Mouse (Mus musculus): Measurements from ENCODE around the gene Abhd17a. TPM values are rescaled to one million over a fixed set of nuclear protein-coding genes. Genes with fewer than 3 reads are reported as not detected.

Gene Abhd17a
- polyA plus RNA-seq, 1 experiment from 2014 or later: 84.9 TPM

- peaks cover 66% of the 10 kb centered on the region for H3K4me1 ChIP-seq
- peak; percentile 66 for DNase-seq (ENCODE audit: low spot score)
- 34% methylated on average over 10 of the region's 10 CpGs for WGBS
- peaks cover 20% of the 10 kb centered on the region for H3K36me3 ChIP-seq (replicated peaks)
- H3K27ac ChIP-seq (replicated peaks): peak overlapping the region; percentile 82
- no peaks in the 10 kb centered on the region for H3K27me3 ChIP-seq (replicated peaks; ENCODE audit: low read depth, poor library complexity, severe bottlenecking)
- H3K9me3 ChIP-seq: no peaks in the 10 kb centered on the region
- H3K4me3 ChIP-seq: peak overlapping the region; percentile 47
Observed at GRCm38 (mm10) chr10:80569664-80570066, 20.5 kb downstream of the Abhd17a start.

- 94% methylated on average over 29 of the region's 29 CpGs for WGBS
- 0 out of 2 replicates have a peak overlapping the region, but pooled peaks have one; percentile 17 for H3K4me3 ChIP-seq
- DNase-seq (ENCODE audit: low spot score): no peak
Observed at GRCm38 (mm10) chr10:80568876-80569275, 21.3 kb downstream of the Abhd17a start.

DNA sequence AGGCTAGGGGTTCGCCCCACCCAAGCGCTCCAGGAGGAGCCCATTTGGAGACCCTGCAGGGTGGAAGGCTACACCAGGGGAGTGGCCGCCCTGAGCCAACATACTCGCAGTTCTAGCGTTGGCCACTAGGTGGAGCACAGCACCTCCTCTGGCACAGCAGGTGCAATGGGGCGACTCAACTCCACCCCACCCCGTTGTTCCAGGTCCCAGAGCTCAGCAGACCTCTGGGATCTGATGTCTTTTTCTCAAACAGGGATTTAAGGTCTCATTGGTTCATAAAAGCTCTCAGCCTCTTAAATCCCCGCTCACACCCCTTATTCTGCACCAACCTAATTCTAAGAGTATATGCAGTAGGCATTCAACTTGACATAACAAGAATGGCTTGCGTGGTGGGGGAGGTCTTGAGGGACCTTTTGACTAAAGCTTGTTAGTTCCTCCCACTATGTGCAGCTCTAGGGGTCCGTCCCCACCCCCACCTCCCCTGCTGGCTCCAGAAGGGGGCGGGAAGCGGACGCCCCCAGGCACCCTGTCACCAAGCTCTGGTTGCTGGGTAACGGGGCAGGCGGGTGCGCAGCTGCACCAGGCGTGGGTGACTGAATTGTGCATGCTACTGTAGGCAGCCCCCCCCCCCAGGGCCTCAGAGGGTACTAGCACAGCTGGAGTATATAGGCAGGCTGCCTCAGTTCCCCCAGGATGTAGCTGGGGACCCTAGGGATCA is 23.6 kb downstream of the Abhd17a start:
- Histone ChIP-seq H3K9me3 (no peaks in the 10 kb centered on the region), H3K36me3 (replicated peaks) (peaks cover 21% of the 10 kb centered on the region), H3K4me3 (peak overlapping the region; percentile 16; the same call in 1 of the 2 replicates), H3K27ac (replicated peaks) (no peak overlapping the region), H3K27me3 (replicated peaks; ENCODE audit: low read depth, poor library complexity, severe bottlenecking) (no peaks in the 10 kb centered on the region), H3K4me1 (peaks cover 44% of the 10 kb centered on the region)
- WGBS: 20% methylated on average over 17 of the region's 17 CpGs
- peak; percentile 88 for DNase-seq (ENCODE audit: low spot score)

More at GRCm38 (mm10) chr10:80568876-80569275, 21.3 kb downstream of the Abhd17a start:
- no peaks in the 10 kb centered on the region for H3K9me3 ChIP-seq
- H3K4me1 ChIP-seq: peaks cover 58% of the 10 kb centered on the region
- H3K27me3 ChIP-seq (replicated peaks; ENCODE audit: low read depth, poor library complexity, severe bottlenecking): no peaks in the 10 kb centered on the region
- peaks cover 21% of the 10 kb centered on the region for H3K36me3 ChIP-seq (replicated peaks)
- no peak overlapping the region for H3K27ac ChIP-seq (replicated peaks)

DNA sequence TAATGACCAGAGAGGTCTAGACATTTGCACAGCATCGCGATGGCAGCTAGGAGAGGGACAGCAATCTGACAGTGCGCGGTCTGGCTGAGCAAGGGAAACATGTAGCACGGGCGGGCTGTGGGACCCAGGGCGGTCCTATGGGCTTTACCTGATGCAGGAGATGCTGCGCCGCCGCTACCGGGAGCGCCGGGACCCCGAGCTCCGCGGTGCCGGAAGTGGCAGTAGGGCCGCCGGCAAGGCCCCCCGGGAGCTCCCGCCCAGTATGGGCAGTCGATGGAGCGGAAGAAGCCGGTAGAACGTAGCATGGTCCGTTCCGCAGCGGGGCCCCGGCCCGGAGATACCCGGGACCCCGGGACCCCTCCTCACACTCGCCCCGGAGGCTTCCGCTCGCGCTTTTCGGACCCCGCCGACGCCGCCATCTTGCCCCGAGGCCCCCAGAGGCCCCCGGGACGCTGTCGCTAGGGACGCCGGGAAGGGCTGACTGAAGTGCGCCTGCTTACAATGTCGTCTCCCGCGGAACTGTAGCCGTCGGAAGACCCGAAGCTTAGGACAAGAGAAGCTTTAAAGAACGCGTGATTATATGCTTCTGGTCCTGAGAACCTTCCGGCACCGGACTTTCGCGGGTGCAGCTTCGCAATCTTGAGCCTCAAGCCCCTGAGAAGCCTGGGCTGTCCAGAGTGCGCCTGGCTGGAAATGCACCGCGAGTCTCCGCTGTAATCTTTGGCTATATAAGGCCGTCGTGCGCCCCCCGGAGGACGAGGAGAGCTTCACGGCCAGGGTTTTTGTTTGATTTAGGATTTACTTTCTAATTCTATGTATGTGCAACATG is 28.8 kb downstream of the Abhd17a start, which contains the start of gene Rexo1:
Rexo1 (minus strand) TSS at position 445 of the 829 bp plus-strand sequence.
- DNase-seq (ENCODE audit: low spot score): peak; percentile 93
- Histone ChIP-seq H3K27ac (replicated peaks) (peak within 1 kb of the TSS; percentile 99), H3K27me3 (replicated peaks; ENCODE audit: low read depth, poor library complexity, severe bottlenecking) (no peaks in the 10 kb centered on the region), H3K4me1 (peaks cover 44% of the 10 kb centered on the region), H3K9me3 (no peaks in the 10 kb centered on the region), H3K36me3 (replicated peaks) (peaks cover 5% of the 10 kb centered on the region; the same call in 1 of the 2 replicates), H3K4me3 (peak within 1 kb of the TSS; percentile 100)
- under 1% methylated on average over 72 of the region's 72 CpGs for WGBS

GRCm38 (mm10) chr10:80560621-80561020 is 29.5 kb downstream of the Abhd17a start:
- 2% methylated on average over 13 of the region's 13 CpGs for WGBS
- H3K27ac ChIP-seq (replicated peaks): peak overlapping the region; percentile 99

DNA sequence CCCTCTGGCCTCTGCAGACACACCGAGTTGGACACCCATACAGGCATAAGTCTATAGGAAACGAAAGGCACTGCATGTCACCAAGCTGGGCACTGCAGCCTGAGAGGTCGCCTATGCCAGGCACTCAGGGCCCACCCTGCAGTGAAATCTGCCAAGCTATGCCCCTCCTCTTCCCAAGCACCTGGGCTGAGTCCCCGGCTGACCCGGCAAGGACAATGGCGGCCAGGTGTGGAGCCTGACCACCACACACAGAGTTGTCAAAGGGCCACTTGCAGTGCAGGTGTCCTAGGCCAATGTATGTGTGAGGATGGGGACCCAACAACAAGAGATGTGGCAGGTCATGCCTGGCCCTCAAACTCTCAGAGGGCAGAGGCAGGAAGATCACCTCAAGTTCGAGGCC is 30.7 kb downstream of the Abhd17a start:
- Histone ChIP-seq H3K36me3 (replicated peaks) (0 out of 2 replicates have a peak, but pooled peaks cover 5% of the 10 kb centered on the region), H3K4me1 (peaks cover 43% of the 10 kb centered on the region), H3K9me3 (no peaks in the 10 kb centered on the region), H3K27ac (replicated peaks) (no peak overlapping the region), H3K27me3 (replicated peaks; ENCODE audit: low read depth, poor library complexity, severe bottlenecking) (no peaks in the 10 kb centered on the region), H3K4me3 (no peak overlapping the region)
- WGBS: 91% methylated on average over 7 of the region's 7 CpGs
- no peak for DNase-seq (ENCODE audit: low spot score)

More at GRCm38 (mm10) chr10:80560621-80561020, 29.5 kb downstream of the Abhd17a start:
- DNase-seq (ENCODE audit: low spot score): no peak
- Histone ChIP-seq H3K4me3 (peak overlapping the region; percentile 100), H3K27me3 (replicated peaks; ENCODE audit: low read depth, poor library complexity, severe bottlenecking) (no peaks in the 10 kb centered on the region), H3K9me3 (no peaks in the 10 kb centered on the region), H3K4me1 (peaks cover 43% of the 10 kb centered on the region), H3K36me3 (replicated peaks) (peaks cover 5% of the 10 kb centered on the region; the same call in 1 of the 2 replicates)

DNA sequence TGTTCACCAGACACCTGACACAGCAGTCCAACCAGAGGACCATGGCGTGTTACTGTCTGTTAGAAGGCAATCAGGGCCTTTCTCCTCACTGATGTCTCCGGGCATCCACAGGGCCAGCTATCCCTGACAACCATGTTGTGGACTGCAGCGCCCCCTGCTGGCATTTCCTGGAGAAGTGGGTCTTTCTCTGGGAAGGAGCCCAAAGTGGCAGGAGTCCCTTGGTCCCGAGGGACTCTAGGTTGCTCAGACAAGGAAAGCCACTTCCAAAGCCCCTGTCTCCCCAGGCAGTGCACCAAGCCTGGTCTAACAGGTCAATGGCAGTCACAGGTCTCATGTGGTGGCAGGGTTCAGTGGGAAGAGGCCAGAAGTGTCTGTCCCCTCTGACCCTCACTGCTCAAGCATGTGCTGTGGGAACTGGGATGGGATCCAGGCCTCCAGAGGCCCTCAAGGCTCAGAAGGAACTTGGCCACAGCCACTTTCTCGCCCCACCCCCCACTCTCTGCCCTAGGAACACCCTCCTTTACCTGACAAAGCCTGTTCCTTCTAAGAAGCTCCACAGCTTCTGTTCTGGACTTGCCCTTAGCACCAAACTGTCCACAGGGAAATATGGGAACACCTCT is 32.7 kb downstream of the Abhd17a start:
- peak; percentile 80 for DNase-seq (ENCODE audit: low spot score)
- Histone ChIP-seq H3K4me3 (peak overlapping the region; percentile 11; the same call in 1 of the 2 replicates), H3K4me1 (peaks cover 48% of the 10 kb centered on the region), H3K9me3 (no peaks in the 10 kb centered on the region), H3K36me3 (replicated peaks) (peaks cover 15% of the 10 kb centered on the region), H3K27ac (replicated peaks) (no peak overlapping the region; the same call in 1 of the 2 replicates), H3K27me3 (replicated peaks; ENCODE audit: low read depth, poor library complexity, severe bottlenecking) (no peaks in the 10 kb centered on the region)
- WGBS: 41% methylated on average over 5 of the region's 5 CpGs

DNA sequence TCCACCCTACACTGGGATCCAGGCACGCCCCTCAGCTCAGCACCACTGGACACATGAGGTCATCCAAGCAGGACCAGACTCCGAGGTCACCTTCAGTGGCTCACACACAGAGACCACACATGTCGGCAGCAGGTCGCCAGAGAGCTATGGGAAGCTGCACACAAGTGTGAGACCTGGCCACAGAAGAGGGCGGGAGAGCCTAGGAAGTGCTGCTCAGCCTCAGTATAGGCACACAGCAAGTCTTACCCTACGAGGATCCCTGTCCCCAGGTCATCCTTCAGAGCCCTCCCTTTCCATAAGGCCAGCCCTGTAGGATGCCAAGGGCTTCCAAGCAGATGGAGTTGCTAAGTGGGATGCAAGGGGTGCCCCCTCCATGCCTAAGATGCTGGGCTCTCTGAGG is 36.1 kb downstream of the Abhd17a start:
- Histone ChIP-seq H3K36me3 (replicated peaks) (peaks cover 37% of the 10 kb centered on the region), H3K27ac (replicated peaks) (no peak overlapping the region), H3K27me3 (replicated peaks; ENCODE audit: low read depth, poor library complexity, severe bottlenecking) (no peaks in the 10 kb centered on the region), H3K4me1 (peaks cover 28% of the 10 kb centered on the region), H3K9me3 (no peaks in the 10 kb centered on the region), H3K4me3 (peak overlapping the region; percentile 16; the same call in 1 of the 2 replicates)
- 88% methylated on average over 6 of the region's 6 CpGs for WGBS
- DNase-seq (ENCODE audit: low spot score): no peak

DNA sequence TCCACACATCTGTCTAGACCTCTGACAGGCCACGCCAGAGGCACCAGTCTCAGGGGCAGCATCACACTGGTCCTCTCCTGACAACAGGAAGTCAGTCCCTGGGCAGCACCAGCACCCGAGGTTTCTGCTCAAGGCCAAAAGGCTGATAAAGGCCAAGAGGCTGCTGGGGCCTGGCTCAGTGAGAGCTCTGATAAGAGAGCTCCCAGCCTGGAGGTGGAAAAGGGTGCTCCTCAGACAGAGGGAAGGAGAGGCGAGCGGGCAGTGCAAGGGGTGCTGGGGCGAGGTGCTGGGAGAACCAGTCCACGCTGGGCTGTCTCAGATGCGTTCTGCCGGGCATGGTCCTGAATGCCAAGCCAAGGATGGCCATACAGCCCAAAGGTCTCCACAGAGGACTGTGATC is 36.6 kb downstream of the Abhd17a start:
- Histone ChIP-seq H3K36me3 (replicated peaks) (peaks cover 41% of the 10 kb centered on the region), H3K27me3 (replicated peaks; ENCODE audit: low read depth, poor library complexity, severe bottlenecking) (no peaks in the 10 kb centered on the region), H3K27ac (replicated peaks) (no peak overlapping the region), H3K4me1 (peaks cover 28% of the 10 kb centered on the region), H3K4me3 (peak overlapping the region; percentile 16; the same call in 1 of the 2 replicates), H3K9me3 (no peaks in the 10 kb centered on the region)
- DNase-seq (ENCODE audit: low spot score): no peak
- 91% methylated on average over 8 of the region's 8 CpGs for WGBS

- Histone ChIP-seq H3K27ac (replicated peaks) (no peak overlapping the region), H3K27me3 (replicated peaks; ENCODE audit: low read depth, poor library complexity, severe bottlenecking) (no peaks in the 10 kb centered on the region), H3K4me3 (no peak overlapping the region), H3K9me3 (no peaks in the 10 kb centered on the region), H3K4me1 (peaks cover 19% of the 10 kb centered on the region), H3K36me3 (replicated peaks) (peaks cover 54% of the 10 kb centered on the region)
- 66% methylated on average over 9 of the region's 9 CpGs for WGBS
- no peak for DNase-seq (ENCODE audit: low spot score)
Observed at GRCm38 (mm10) chr10:80552364-80552763, 37.8 kb downstream of the Abhd17a start.

GRCm38 (mm10) chr10:80549279-80549678 is 40.9 kb downstream of the Abhd17a start:
- Histone ChIP-seq H3K9me3 (no peaks in the 10 kb centered on the region), H3K4me3 (no peak overlapping the region; the same call in 1 of the 2 replicates), H3K27ac (replicated peaks) (no peak overlapping the region; the same call in 1 of the 2 replicates), H3K4me1 (peaks cover 16% of the 10 kb centered on the region; the same call in 1 of the 2 replicates), H3K27me3 (replicated peaks; ENCODE audit: low read depth, poor library complexity, severe bottlenecking) (no peaks in the 10 kb centered on the region), H3K36me3 (replicated peaks) (peaks cover 80% of the 10 kb centered on the region)
- WGBS: 91% methylated on average over 21 of the region's 21 CpGs
- no peak for DNase-seq (ENCODE audit: low spot score)

Data from embryonic facial prominence, embryonic 10.5 days (tissue).